Mouse (Mus musculus): Measurements from ENCODE around the gene Gm4981.
"Not testable (repeated sequence)": the region's sequence is repeated elsewhere in the genome, so short reads cannot be mapped to it uniquely, and the experiment has no call there.

The Gm4981 gene

GRCm38 (mm10) chr10:58236613-58237012 lies at the start of gene Gm4981:
Gene Gm4981, minus strand, starts transcription at chr10:58236701.
- no peak for DNase-seq (ENCODE audit: low read depth, low spot score)

DNA sequence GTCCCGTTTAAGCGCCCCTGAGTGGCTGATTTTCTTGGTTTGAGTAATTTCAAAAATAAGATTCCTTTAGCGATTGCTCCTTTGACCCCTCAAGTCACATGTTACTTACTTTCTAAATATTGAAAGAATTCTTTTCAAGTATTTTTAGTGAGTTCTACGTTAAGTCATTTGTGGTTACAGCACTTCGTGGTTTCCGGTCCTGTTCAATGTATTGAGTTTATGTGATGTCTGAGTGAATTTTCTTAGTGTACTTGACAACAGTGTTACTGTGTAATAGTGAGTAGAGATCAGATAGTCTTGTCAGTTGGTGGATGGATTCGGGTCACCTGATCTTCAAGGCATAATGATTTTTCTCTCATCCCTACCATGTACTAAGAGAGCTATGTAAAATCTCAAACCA lies 45.7 kb upstream of the Gm4981 start:
- no peak for DNase-seq (ENCODE audit: low read depth, low spot score)

GRCm38 (mm10) chr10:58258466-58258865 lies 22.0 kb upstream of the Gm4981 start:
- no peak for DNase-seq (ENCODE audit: low read depth, low spot score)

DNA sequence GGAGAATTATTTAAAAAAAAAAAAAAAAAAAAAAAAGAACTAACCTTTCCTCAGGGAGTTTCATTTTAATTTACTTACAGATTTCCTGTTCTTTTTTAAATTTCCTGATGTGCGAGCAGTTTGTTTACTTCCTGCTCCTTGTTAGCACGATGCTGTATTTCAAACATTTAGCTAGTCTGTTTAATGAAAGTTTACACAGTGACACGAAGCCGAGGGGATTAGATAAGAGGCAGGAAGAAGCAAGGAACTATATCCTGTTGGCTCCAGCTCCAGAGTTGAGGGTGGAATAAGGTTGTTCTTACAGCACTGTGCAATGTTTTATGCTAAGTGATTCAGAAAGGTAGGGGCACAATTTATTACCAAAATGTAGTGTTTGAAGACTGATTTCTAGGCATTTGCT lies 19.5 kb upstream of the Gm4981 start:
- DNase-seq (ENCODE audit: low read depth, low spot score): no peak

DNA sequence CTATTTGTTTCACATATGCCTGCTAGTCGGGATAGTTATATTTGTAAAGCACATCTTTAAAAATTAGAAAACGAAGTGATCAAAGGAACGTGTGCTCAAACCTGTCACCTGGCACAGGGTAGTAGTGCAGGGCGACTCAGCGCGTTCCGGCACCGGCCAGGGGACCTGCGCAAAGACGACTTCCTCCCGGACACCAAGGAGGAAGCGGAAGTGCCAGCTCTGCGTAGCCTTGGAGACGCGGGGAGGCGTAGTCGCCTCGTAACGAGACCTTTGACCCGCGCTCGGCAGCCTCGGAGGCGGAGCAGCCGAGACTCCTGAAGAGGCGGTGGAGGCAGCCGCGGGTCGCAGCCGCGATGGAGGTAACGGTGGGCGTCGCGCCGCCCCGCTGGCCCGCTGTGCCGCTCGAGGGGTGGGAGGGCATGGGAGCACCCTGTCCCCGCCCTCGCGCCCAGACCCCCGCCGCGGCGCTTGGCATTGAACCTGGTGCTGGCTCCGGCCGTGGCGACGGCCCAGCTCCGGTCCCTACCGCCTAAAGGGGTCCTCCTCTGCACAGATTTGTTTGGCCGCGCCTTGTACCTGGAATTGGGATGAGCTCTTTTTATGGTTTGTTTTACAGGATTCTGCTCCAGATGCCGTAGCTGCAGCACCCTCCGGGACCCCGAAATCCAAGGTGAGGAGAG lies 18.9 kb upstream of the Gm4981 start, which contains the start of gene Gcc2:
Gene Gcc2, plus strand, starts transcription at position 285 of the 680 bp plus-strand sequence.
- DNase-seq (ENCODE audit: low read depth, low spot score): peak; percentile 95

- DNase-seq (ENCODE audit: low read depth, low spot score): no peak
Measured at GRCm38 (mm10) chr10:58254635-58255175, 18.2 kb upstream of the Gm4981 start.

DNA sequence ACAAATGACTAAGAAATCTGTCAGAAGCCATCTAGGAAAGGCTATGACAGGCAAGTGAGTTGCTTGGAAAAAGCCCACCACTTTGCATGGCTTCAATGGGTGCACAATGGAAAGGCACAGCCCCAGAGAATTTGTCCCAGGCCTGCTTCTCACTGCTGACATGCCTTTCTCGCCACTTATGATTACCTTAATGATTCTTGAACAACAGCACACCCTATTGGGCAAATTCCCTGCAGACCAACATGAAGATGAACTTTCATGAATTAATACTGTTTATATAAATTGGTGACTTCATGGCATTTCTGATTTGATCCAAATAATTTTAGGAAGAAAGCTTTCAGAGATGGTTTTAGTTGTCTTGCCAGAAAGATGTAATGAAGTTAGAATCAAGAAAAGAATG lies 13.0 kb upstream of the Gm4981 start:
- DNase-seq (ENCODE audit: low read depth, low spot score): no peak

GRCm38 (mm10) chr10:58238984-58239740 lies 2.7 kb upstream of the Gm4981 start:
- not testable (repeated sequence) for DNase-seq (ENCODE audit: low read depth, low spot score)

GRCm38 (mm10) chr10:58234985-58235384 lies 1.5 kb downstream of the Gm4981 start:
- DNase-seq (ENCODE audit: low read depth, low spot score): not testable (repeated sequence)

DNA sequence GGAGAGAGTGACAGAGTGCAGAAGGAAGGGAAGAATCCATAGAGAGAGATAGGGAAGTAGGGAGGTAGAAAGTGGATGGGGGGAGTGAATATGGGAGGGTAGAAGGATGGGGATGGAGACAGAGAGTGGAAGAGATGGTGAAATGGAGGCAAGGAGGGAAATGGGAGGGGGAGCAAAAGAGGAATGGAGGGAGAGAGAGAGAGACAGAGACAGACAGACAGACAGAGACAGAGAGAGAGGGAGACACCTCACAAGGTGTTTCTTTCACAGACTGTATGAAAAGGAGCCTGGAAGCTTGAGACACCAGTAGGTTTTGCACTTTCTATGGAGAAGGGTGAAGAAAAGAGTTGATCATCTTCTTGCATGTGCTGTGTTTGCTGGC lies 2.8 kb downstream of the Gm4981 start:
- DNase-seq (ENCODE audit: low read depth, low spot score): not testable (repeated sequence)

DNA sequence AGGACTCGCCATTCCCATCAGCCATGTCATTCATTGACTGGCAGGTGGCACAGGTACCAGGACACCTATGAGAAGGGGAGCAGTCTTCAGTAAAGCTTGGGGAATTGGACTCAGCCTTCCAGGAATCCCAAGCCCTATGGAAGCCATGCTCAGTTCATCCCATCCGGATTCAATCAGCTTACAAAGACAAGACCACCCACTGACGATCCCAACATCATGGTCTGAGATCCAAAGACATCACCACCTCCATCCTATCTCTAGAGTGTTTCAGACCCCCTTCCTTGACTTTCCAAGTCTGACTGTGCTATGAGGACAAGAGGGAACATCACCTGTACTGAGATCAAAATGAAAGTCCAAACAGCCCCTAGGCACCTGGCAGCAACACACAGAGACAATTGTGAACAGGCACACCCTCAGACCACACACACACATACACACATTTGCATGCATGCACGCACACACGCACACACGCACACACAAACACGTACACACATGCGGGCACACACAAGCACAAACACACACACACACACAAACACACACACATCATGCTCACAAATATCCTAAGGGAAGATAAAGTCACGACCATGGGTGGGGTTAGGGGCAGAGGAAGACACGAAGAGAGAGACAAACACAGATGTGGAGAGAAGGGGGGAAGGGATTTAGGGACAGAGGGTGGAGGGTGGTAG lies 3.3 kb downstream of the Gm4981 start:
- not testable (repeated sequence) for DNase-seq (ENCODE audit: low read depth, low spot score)

DNA sequence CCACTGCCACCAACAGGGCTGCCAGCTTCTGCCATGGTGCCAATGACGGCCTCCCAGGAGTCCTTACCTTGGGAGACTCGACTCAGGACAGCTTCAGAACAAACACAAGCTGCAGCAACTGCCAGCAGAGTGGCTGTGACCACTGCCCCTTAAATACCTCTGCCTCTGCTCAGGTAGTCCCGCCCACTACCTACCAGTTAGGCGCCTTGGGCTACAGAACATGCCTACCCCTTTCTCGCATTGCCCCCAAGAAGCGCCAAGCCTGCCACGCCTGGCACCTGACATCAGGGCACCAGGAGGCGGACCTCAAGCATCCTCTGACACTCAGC lies 3.9 kb downstream of the Gm4981 start, which contains the start of gene Duxf3:
Gene Duxf3, minus strand, starts transcription at position 35 of the 329 bp plus-strand sequence.
- not testable (repeated sequence) for DNase-seq (ENCODE audit: low read depth, low spot score)

DNA sequence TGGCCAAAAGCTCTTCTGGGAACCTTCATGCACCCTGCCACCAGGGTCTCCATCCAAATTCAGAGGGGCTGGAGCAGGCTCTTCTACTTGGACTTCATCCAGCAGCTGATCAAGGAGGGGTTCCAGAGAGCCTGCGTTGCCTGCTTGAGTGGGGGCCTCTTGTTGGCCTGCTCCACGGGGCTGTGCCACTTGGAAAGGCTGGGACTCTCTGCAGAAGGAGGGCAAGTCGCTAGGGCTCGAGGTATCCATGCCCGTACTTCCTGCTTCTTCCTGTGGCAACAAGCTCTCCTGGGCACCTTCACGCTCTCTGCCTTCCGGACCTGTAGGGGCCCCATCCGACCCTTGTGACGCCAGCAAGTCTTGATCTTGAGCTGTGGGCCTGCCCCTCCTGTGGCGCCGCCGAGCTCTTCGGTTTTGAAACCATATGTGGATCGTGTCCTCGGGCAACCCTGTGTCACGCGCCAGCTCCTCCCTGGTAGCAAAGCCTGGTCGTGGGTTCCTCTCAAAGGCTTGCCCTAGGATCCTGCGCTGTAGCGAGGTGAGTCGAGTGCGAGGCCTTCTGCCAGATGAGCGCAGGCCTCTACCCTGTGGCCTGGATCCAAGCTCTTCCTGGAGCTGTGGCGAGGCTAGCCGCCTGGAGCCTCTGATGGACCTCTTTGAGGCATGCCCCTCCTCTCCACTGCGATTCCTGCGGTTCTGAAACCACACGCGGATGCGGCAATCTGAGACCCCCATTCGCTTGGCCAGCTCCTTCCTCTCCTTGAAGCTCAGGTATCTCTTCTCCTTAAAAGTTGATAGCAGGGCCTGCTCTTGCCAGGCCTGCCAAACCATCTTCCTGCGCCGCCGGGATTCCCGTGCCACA lies 4.5 kb downstream of the Gm4981 start:
- DNase-seq (ENCODE audit: low read depth, low spot score): peak; percentile 51

- DNase-seq (ENCODE audit: low read depth, low spot score): not testable (repeated sequence)
Measured at GRCm38 (mm10) chr10:58231088-58231487, 5.4 kb downstream of the Gm4981 start.

GRCm38 (mm10) chr10:58230021-58230420 lies 6.5 kb downstream of the Gm4981 start:
- not testable (repeated sequence) for DNase-seq (ENCODE audit: low read depth, low spot score)

DNA sequence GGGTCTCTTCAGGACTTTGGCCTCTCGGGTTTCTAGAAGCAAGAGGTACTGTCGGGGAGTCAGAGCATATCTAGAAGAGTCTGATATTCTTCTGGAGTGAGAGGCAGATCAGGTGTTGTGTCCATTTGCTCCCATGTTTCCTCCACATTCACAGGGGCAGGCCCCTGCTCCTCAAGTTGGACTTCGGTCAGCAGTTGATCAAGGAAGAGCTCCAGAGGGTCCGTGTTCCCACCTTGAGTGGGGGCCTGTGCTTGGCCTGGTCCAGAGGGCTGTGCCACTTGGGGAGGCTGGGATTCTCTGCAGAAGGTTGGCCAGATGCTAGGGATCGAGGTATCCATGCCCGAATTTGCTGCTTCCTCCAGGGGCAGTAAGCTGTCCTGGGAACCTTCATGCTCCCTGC lies 8.7 kb downstream of the Gm4981 start:
- not testable (repeated sequence) for DNase-seq (ENCODE audit: low read depth, low spot score)

GRCm38 (mm10) chr10:58226357-58226756 lies 10.1 kb downstream of the Gm4981 start:
- DNase-seq (ENCODE audit: low read depth, low spot score): peak; percentile 55

GRCm38 (mm10) chr10:58224827-58225785 lies 11.4 kb downstream of the Gm4981 start, which contains the start of gene AW822073:
Gene AW822073, minus strand, starts transcription at chr10:58224930.
- not testable (repeated sequence) for DNase-seq (ENCODE audit: low read depth, low spot score)

DNA sequence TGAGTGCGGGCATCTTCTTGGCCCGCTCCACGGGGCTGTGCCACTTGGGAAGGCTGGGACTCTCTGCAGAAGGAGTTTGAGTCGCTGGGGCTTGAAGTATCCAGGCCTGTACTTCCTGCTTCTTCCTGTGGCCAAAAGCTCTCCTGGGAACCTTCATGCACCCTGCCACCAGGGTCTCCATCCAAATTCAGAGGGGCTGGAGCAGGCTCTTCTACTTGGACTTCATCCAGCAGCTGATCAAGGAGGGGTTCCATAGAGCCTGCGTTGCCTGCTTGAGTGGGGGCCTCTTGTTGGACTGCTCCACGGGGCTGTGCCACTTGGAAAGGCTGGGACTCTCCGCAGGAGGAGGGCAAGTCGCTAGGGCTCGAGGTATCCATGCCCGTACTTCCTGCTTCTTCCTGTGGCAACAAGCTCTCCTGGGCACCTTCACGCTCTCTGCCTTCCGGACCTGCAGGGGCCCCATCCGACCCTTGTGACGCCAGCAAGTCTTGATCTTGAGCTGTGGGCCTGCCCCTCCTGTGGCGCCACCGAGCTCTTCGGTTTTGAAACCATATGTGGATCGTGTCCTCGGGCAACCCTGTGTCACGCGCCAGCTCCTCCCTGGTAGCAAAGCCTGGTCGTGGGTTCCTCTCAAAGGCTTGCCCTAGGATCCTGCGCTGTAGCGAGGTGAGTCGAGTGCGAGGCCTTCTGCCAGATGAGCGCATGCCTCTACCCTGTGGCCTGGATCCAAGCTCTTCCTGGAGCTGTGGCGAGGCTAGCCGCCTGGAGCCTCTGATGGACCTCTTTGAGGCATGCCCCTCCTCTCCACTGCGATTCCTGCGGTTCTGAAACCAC lies 12.3 kb downstream of the Gm4981 start:
- not testable (repeated sequence) for DNase-seq (ENCODE audit: low read depth, low spot score)
